Mouse (Mus musculus): ENCODE data around the gene Hbb-y. TPM values are rescaled to one million over a fixed set of nuclear protein-coding genes. Genes with fewer than 3 reads are reported as not detected.
A peak's percentile ranks its signal among the peaks of the same experiment; 100 is the strongest.
"Not testable (repeated sequence)": the region's sequence is repeated elsewhere in the genome, so short reads cannot be mapped to it uniquely, and the experiment has no call there.

Gene Hbb-y
- total RNA-seq, 2 experiments from 2014 or later: not detected

DNA sequence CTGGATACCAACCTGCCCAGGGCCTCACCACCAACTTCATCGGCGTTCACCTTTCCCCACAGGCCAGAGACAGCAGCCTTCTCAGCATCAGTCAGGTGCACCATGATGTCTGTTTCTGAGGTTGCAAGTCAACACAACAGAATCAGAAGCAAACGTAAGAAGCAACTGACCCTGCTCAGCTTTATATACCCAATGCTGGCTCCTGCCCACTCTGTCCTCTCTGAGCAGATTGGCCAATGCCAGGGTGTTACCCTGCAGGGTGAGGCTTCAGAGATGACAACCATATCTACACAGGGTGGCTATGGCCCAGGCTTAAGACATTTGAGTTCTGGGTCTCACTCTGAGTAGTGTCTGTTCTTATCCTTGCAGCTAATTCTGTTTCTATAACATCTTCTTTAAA lies 39.2 kb downstream of the Hbb-y start, which contains the start of gene Hbb-bt:
Gene Hbb-bt (minus strand): TSS at position 231 of the 400 bp plus-strand sequence.
- DNase-seq (ENCODE audit: low spot score in 2 of 2): no peak

DNA sequence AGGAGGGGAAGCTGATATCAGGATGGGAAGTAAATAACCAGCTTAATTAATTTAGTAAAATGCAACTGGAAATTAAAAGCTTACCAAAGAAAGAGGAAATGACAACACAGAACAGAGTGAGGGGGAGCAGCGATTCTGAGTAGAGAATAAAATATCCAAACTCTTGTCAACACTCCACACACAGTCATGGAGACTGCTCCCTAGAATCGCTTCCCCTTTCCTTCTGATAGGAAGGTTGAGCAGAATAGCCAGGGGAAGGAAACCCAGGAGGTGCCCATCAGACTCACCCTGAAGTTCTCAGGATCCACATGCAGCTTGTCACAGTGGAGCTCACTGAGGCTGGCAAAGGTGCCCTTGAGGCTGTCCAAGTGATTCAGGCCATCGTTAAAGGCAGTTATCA lies 39.9 kb downstream of the Hbb-y start:
- DNase-seq (ENCODE audit: low spot score in 2 of 2): not testable (repeated sequence)

- DNase-seq (ENCODE audit: low spot score in 2 of 2): no peak
Measured at GRCm38 (mm10) chr7:103812174-103812573, 40.8 kb downstream of the Hbb-y start.

- no peak for DNase-seq (ENCODE audit: low spot score in 2 of 2)
Measured at GRCm38 (mm10) chr7:103811223-103811845, 41.7 kb downstream of the Hbb-y start.

GRCm38 (mm10) chr7:103810746-103811145 lies 42.3 kb downstream of the Hbb-y start:
- no peak for DNase-seq (ENCODE audit: low spot score in 2 of 2)

DNA sequence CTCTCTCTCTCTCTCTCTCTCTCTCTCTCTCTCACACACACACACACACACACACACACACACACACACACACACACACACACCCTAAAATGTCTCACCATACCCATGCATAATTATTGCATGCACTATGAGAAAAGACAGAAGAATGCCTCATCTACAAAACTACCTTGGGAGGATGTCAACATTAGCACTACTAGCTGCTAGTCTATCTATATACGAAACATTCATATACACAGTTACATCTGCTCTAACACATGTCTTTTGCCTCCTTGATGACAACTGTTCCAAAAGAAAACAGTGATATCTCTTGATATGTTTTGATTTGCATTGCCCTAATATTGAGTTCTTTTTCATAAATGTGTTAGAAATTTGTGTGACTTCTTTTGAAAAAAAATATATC lies 42.7 kb downstream of the Hbb-y start:
- DNase-seq (ENCODE audit: low spot score in 2 of 2): no peak

- DNase-seq (ENCODE audit: low spot score in 2 of 2): no peak
Measured at GRCm38 (mm10) chr7:103809801-103810155, 43.2 kb downstream of the Hbb-y start.

GRCm38 (mm10) chr7:103808971-103809800 lies 43.8 kb downstream of the Hbb-y start:
- no peak for DNase-seq (ENCODE audit: low spot score in 2 of 2)

DNA sequence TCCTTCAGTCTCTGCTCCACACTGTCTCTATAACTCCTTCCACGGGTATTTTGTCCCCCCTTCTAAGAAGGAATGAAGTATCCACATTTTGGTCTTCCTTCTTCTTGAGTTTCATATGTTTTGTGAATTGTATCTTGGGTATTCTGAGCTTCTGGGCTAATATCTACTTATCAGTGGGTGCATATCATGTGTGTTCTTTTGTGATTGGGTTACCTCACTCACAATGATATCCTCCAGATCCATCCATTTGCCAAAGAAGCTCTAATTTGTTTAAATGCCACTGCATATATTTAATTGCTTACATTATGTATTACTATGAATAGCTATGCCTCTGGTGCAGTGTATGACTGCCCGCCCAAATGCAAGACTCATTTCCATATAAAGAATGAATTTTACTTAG lies 44.9 kb downstream of the Hbb-y start:
- not testable (repeated sequence) for DNase-seq (ENCODE audit: low spot score in 2 of 2)

- DNase-seq (ENCODE audit: low spot score in 2 of 2): peak in 1 of 2 experiments; percentile 7
Measured at GRCm38 (mm10) chr7:103806856-103807255, 46.2 kb downstream of the Hbb-y start.

Other genes starting within 250 kb of the Hbb-y start
- not detected for gene Olfr620, start 240.7 kb downstream of the Hbb-y start, total RNA-seq (2021)
- not detected for gene Olfr622, start 210.5 kb downstream of the Hbb-y start, total RNA-seq (2021)
- not detected for gene Olfr623, start 189.5 kb downstream of the Hbb-y start, total RNA-seq (2021)
- gene Olfr624, start 182.0 kb downstream of the Hbb-y start, total RNA-seq (2021): not detected
- gene Olfr625-ps1, start 170.5 kb downstream of the Hbb-y start, total RNA-seq (2021): not detected
- not detected for gene Olfr243, start 138.5 kb downstream of the Hbb-y start, total RNA-seq (2021)
- not detected for gene Olfr628, start 122.8 kb downstream of the Hbb-y start, total RNA-seq (2021)
- not detected for gene Olfr629, start 108.3 kb downstream of the Hbb-y start, total RNA-seq (2021)
- not detected for gene Olfr630, start 95.9 kb downstream of the Hbb-y start, total RNA-seq (2021)
- not detected for gene Olfr69, start 81.6 kb downstream of the Hbb-y start, total RNA-seq (2021)
- gene Olfr68, start 73.5 kb downstream of the Hbb-y start, total RNA-seq (2021): not detected
- not detected for gene Olfr67, start 61.4 kb downstream of the Hbb-y start, total RNA-seq (2021)
- 100 to 1,000 TPM; 185 to 588 TPM for gene Hbb-bt, start 39.2 kb downstream of the Hbb-y start, total RNA-seq (2021)
- gene Hbb-bs, start 25.1 kb downstream of the Hbb-y start, total RNA-seq (2021): 1,000 to 10,000 TPM; 1,754 to 4,577 TPM
- gene Hbb-bh2, start 12.7 kb downstream of the Hbb-y start, total RNA-seq (2021): not detected
- gene Hbb-bh1, start 10.1 kb downstream of the Hbb-y start, total RNA-seq (2021): not detected
- not detected for gene Olfr66, start 33.0 kb upstream of the Hbb-y start, total RNA-seq (2021)
- not detected for gene Olfr64, start 41.3 kb upstream of the Hbb-y start, total RNA-seq (2021)
- not detected for gene Olfr65, start 50.3 kb upstream of the Hbb-y start, total RNA-seq (2021)
- not detected for gene Olfr631, start 75.6 kb upstream of the Hbb-y start, total RNA-seq (2021)
- gene Olfr632, start 81.1 kb upstream of the Hbb-y start, total RNA-seq (2021): not detected
- not detected for gene Olfr633, start 91.2 kb upstream of the Hbb-y start, total RNA-seq (2021)
- under 1 TPM in 1 of 2 experiments, not detected in 1; 0.03 TPM for gene Olfr635, start 117.9 kb upstream of the Hbb-y start, total RNA-seq (2021)
- not detected for gene Olfr638, start 145.5 kb upstream of the Hbb-y start, total RNA-seq (2021)
- gene Olfr639, start 164.1 kb upstream of the Hbb-y start, total RNA-seq (2021): under 1 TPM in 1 of 2 experiments, not detected in 1; 0.10 TPM
- not detected for gene Olfr640, start 172.4 kb upstream of the Hbb-y start, total RNA-seq (2021)
- not detected for gene Olfr641, start 182.2 kb upstream of the Hbb-y start, total RNA-seq (2021)
- gene Olfr642, start 199.4 kb upstream of the Hbb-y start, total RNA-seq (2021): not detected
- gene 4930516K23Rik, start 208.2 kb upstream of the Hbb-y start, total RNA-seq (2021): not detected
- gene Olfr644, start 218.7 kb upstream of the Hbb-y start, total RNA-seq (2021): not detected
- not detected for gene Olfr645, start 232.2 kb upstream of the Hbb-y start, total RNA-seq (2021)